Mouse (Mus musculus): Measurements from ENCODE around the gene Fbxl14. TPM values are rescaled to one million over a fixed set of nuclear protein-coding genes. Genes with fewer than 3 reads are reported as not detected.
"Not testable (repeated sequence)": the region's sequence is repeated elsewhere in the genome, so short reads cannot be mapped to it uniquely, and the experiment has no call there.

The Fbxl14 gene
- polyA plus RNA-seq, 1 experiment from 2014 or later, result 4.3 TPM

- 86% methylated on average over 4 of the region's 4 CpGs for WGBS
- no peak overlapping the region for H3K4me2 ChIP-seq (replicated peaks)
These were observed 5.5 kb upstream of the Fbxl14 start for GRCm38 (mm10) chr6:119473992-119474391.

GRCm38 (mm10) chr6:119475988-119476387, 3.5 kb upstream of the Fbxl14 start:
- Histone ChIP-seq H3K4me1 (peaks cover 14% of the 10 kb centered on the region), H3K9ac (no peak overlapping the region), H3K36me3 (no peaks in the 10 kb centered on the region), H3K27ac (no peak overlapping the region), H3K9me3 (replicated peaks) (no peaks in the 10 kb centered on the region), H3K27me3 (no peaks in the 10 kb centered on the region), H3K4me3 (no peak overlapping the region), H3K4me2 (replicated peaks) (no peak overlapping the region)
- no peak for ATAC-seq (ENCODE audit: low FRiP score)
- 90% methylated on average over 6 of the region's 6 CpGs for WGBS

More at GRCm38 (mm10) chr6:119473992-119474391, 5.5 kb upstream of the Fbxl14 start:
- no peaks in the 10 kb centered on the region for H3K27me3 ChIP-seq
- no peak overlapping the region for H3K4me3 ChIP-seq
- H3K9ac ChIP-seq, result no peak overlapping the region
- H3K9me3 ChIP-seq (replicated peaks), result no peaks in the 10 kb centered on the region
- H3K4me1 ChIP-seq, result peaks cover 14% of the 10 kb centered on the region
- ATAC-seq (ENCODE audit: low FRiP score), result no peak
- H3K36me3 ChIP-seq, result no peaks in the 10 kb centered on the region
- no peak overlapping the region for H3K27ac ChIP-seq

GRCm38 (mm10) chr6:119477686-119478310, 1.7 kb upstream of the Fbxl14 start:
- H3K27ac ChIP-seq, result no peak overlapping the region
- H3K4me3 ChIP-seq, result no peak overlapping the region
- no peak for ATAC-seq (ENCODE audit: low FRiP score)
- H3K4me1 ChIP-seq, result peaks cover 21% of the 10 kb centered on the region
- WGBS, result 60% methylated on average over 13 of the region's 13 CpGs
- H3K36me3 ChIP-seq, result no peaks in the 10 kb centered on the region
- no peaks in the 10 kb centered on the region for H3K9me3 ChIP-seq (replicated peaks)
- no peak overlapping the region for H3K9ac ChIP-seq
- H3K27me3 ChIP-seq, result no peaks in the 10 kb centered on the region
- H3K4me2 ChIP-seq (replicated peaks), result no peak overlapping the region; the same call in 1 of the 2 replicates

GRCm38 (mm10) chr6:119478560-119479342, 717 bp upstream of the Fbxl14 start:
- ATAC-seq (ENCODE audit: low FRiP score), result peak; percentile 92
- H3K4me3 ChIP-seq, result peak overlapping the region; percentile 95
- no peaks in the 10 kb centered on the region for H3K9me3 ChIP-seq (replicated peaks)
- no peaks in the 10 kb centered on the region for H3K27me3 ChIP-seq
- H3K4me1 ChIP-seq, result peaks cover 31% of the 10 kb centered on the region
- peak overlapping the region; percentile 94 for H3K9ac ChIP-seq
- WGBS, result 1% methylated on average over 42 of the region's 49 CpGs
- peak overlapping the region; percentile 99 for H3K4me2 ChIP-seq (replicated peaks)
- peaks cover 7% of the 10 kb centered on the region; the same call in 1 of the 2 replicates for H3K36me3 ChIP-seq
- peak overlapping the region; percentile 99 for H3K27ac ChIP-seq

GRCm38 (mm10) chr6:119479876-119480705, 623 bp downstream of the Fbxl14 start:
- Histone ChIP-seq H3K27me3 (no peaks in the 10 kb centered on the region), H3K4me2 (replicated peaks) (peak overlapping the region; percentile 99), H3K27ac (peak overlapping the region; percentile 99), H3K4me1 (peaks cover 42% of the 10 kb centered on the region), H3K9me3 (replicated peaks) (no peaks in the 10 kb centered on the region), H3K36me3 (peaks cover 16% of the 10 kb centered on the region), H3K9ac (peak overlapping the region; percentile 94), H3K4me3 (peak overlapping the region; percentile 95)
- under 1% methylated on average over 66 of the region's 70 CpGs for WGBS
- peak; percentile 30 for ATAC-seq (ENCODE audit: low FRiP score)

GRCm38 (mm10) chr6:119480706-119481331, 1.4 kb downstream of the Fbxl14 start:
- Histone ChIP-seq H3K9me3 (replicated peaks) (no peaks in the 10 kb centered on the region), H3K27ac (peak overlapping the region; percentile 99), H3K4me1 (peaks cover 48% of the 10 kb centered on the region), H3K4me2 (replicated peaks) (peak overlapping the region; percentile 99), H3K27me3 (no peaks in the 10 kb centered on the region), H3K9ac (peak overlapping the region; percentile 94), H3K4me3 (peak overlapping the region; percentile 95), H3K36me3 (peaks cover 16% of the 10 kb centered on the region)
- 1% methylated on average over 33 of the region's 33 CpGs for WGBS
- peak; percentile 21 for ATAC-seq (ENCODE audit: low FRiP score)

- peaks cover 48% of the 10 kb centered on the region for H3K4me1 ChIP-seq
- H3K27me3 ChIP-seq; H3K9me3 ChIP-seq (replicated peaks); ATAC-seq (ENCODE audit: low FRiP score); H3K27ac ChIP-seq: not testable (repeated sequence)
- peak overlapping the region; percentile 95 for H3K4me3 ChIP-seq
- WGBS, result 8% methylated on average over 10 of the region's 10 CpGs
- H3K9ac ChIP-seq, result peak overlapping the region; percentile 53
- H3K4me2 ChIP-seq (replicated peaks), result peak overlapping the region; percentile 99
- H3K36me3 ChIP-seq, result peaks cover 16% of the 10 kb centered on the region
These were observed 2.4 kb downstream of the Fbxl14 start for GRCm38 (mm10) chr6:119481741-119482390.

GRCm38 (mm10) chr6:119482958-119483600, 3.6 kb downstream of the Fbxl14 start:
- 37% methylated on average over 16 of the region's 16 CpGs for WGBS

GRCm38 (mm10) chr6:119485486-119485885, 6.0 kb downstream of the Fbxl14 start:
- Histone ChIP-seq H3K4me2 (replicated peaks) (no peak overlapping the region), H3K27me3 (no peaks in the 10 kb centered on the region), H3K4me3 (no peak overlapping the region), H3K27ac (no peak overlapping the region), H3K4me1 (peaks cover 39% of the 10 kb centered on the region), H3K9ac (no peak overlapping the region), H3K9me3 (replicated peaks) (no peaks in the 10 kb centered on the region), H3K36me3 (peaks cover 16% of the 10 kb centered on the region)
- 19% methylated on average over 2 of the region's 2 CpGs for WGBS
- no peak for ATAC-seq (ENCODE audit: low FRiP score)

More at GRCm38 (mm10) chr6:119482958-119483600, 3.6 kb downstream of the Fbxl14 start:
- Histone ChIP-seq H3K9me3 (replicated peaks) (no peaks in the 10 kb centered on the region), H3K9ac (peak overlapping the region; percentile 41), H3K27ac (no peak overlapping the region; the same call in 1 of the 2 replicates), H3K4me3 (peak overlapping the region; percentile 27), H3K4me2 (replicated peaks) (peak overlapping the region; percentile 99), H3K4me1 (peaks cover 41% of the 10 kb centered on the region), H3K27me3 (no peaks in the 10 kb centered on the region), H3K36me3 (peaks cover 16% of the 10 kb centered on the region)
- ATAC-seq (ENCODE audit: low FRiP score), result no peak

- Histone ChIP-seq H3K36me3 (peaks cover 16% of the 10 kb centered on the region), H3K4me3 (no peak overlapping the region), H3K9me3 (replicated peaks) (no peaks in the 10 kb centered on the region), H3K4me2 (replicated peaks) (no peak overlapping the region), H3K27me3 (no peaks in the 10 kb centered on the region), H3K4me1 (peaks cover 49% of the 10 kb centered on the region), H3K9ac (no peak overlapping the region), H3K27ac (no peak overlapping the region)
- 86% methylated on average over 12 of the region's 12 CpGs for WGBS
- no peak for ATAC-seq (ENCODE audit: low FRiP score)
These were observed 7.1 kb downstream of the Fbxl14 start for GRCm38 (mm10) chr6:119486381-119487084.
